Mouse (Mus musculus) midbrain, postnatal 0 days (tissue): ENCODE results near the gene Esrp2. TPM values are rescaled to one million over a fixed set of nuclear protein-coding genes. Genes with fewer than 3 reads are reported as not detected.

Experiments
- ATAC-seq: fragments of 200-750 bp; cut with Nextera tagmentation; 2 replicates; pipeline ENCODE4 v1.8.0; 2017; ENCODE audit warnings: moderate number of reproducible peaks, mild to moderate bottlenecking, moderate TSS enrichment, moderate library complexity; ENCODE audit not compliant: low FRiP score
- DNase-seq: peaks from one replicate; pipeline ENCODE4 v3.0.0-alpha.2; 2015; ENCODE audit warnings: low spot score
- H3K27ac ChIP-seq: fragments of 300-500 bp; sonication (generic); 2 replicates; pipeline ENCODE4 v1.5.1; 2014; ENCODE audit warnings: low read depth, mild to moderate bottlenecking, low read length, mixed read lengths
- H3K27me3 ChIP-seq: fragments of 300-500 bp; sonication (generic); 2 replicates; pipeline ENCODE4 v1.6.1; 2014; ENCODE audit warnings: low read length, control low read depth, mixed read lengths; ENCODE audit not compliant: insufficient read depth
- H3K36me3 ChIP-seq: fragments of 300-500 bp; sonication (generic); 2 replicates; pipeline ENCODE4 v1.6.1; 2014; ENCODE audit warnings: low read length, control low read depth, mixed read lengths; ENCODE audit not compliant: insufficient read depth
- H3K4me1 ChIP-seq: fragments of 300-500 bp; sonication (generic); 2 replicates; pipeline ENCODE4 v1.6.1; 2014; ENCODE audit warnings: mild to moderate bottlenecking, control low read depth, antibody characterized with exemption, low read length, mixed read lengths; ENCODE audit not compliant: insufficient read depth
- H3K4me2 ChIP-seq: fragments of 300-500 bp; sonication (generic); 2 replicates; pipeline ENCODE4 v1.6.1; 2014; ENCODE audit warnings: low read depth, mild to moderate bottlenecking, low read length, mixed read lengths; ENCODE audit not compliant: poor library complexity, severe bottlenecking
- H3K4me3 ChIP-seq: fragments of 300-500 bp; sonication (generic); 2 replicates; pipeline ENCODE4 v1.5.1; 2014; ENCODE audit warnings: low read depth, mild to moderate bottlenecking, low read length, moderate library complexity
- H3K9ac ChIP-seq: fragments of 300-500 bp; sonication (generic); replicated peaks from 2 replicates; pipeline ENCODE4 v1.6.1; 2014; ENCODE audit warnings: mild to moderate bottlenecking, low read length, moderate library complexity, mixed read lengths; ENCODE audit not compliant: poor library complexity, severe bottlenecking
- H3K9me3 ChIP-seq: fragments of 300-500 bp; sonication (generic); 2 replicates; pipeline ENCODE4 v1.6.1; 2016; ENCODE audit warnings: low read length, control low read depth
- CTCF ChIP-seq: IDR thresholded peaks from 2 replicates; pipeline ENCODE4 v1.5.1; 2016; ENCODE audit warnings: antibody characterized with exemption, mild to moderate bottlenecking
- WGBS: fragments of 180-500 bp; shearing (Covaris S2); extraction: QIAGEN DNeasy Blood & Tissue Kit; methylation state at CpG from one replicate; pipeline ENCODE4 v1.1.7; 2014; 5-methylcytosine and 5-hydroxymethylcytosine counted together
- polyA plus RNA-seq: library from polyadenylated mRNA; unstranded; fragments of >200 nt; fragmentation: Nextera tagmentation; extraction: Ambion mirVana; gene quantifications from 2 replicates; pipeline ENCODE4 v1.2.1, GENCODE M21; 2015
- total RNA-seq: library from RNA; depleted of rRNA; stranded (reverse); fragments of >200 nt; gene quantifications from 2 replicates; pipeline ENCODE4 v1.2.3, GENCODE M21; 2014

Esrp2 gene
- total and polyA plus RNA-seq, 2 experiments from 2014 or later: 0.31 to 0.77 TPM

GRCm38 (mm10) chr8:106127054-106127453, 9.7 kb downstream of the Esrp2 start:
- 0 out of 2 replicates have a peak, but pooled peaks have one; percentile 6 for TF ChIP-seq CTCF
- no peak overlapping the region for H3K4me3 ChIP-seq
- ATAC-seq (no peak), DNase-seq (no peak)
- peaks cover 13% of the 10 kb centered on the region for H3K36me3 ChIP-seq
- H3K27ac ChIP-seq: no peak overlapping the region
- no peaks in the 10 kb centered on the region for H3K27me3 ChIP-seq
- H3K9me3 ChIP-seq: no peaks in the 10 kb centered on the region
- no peak overlapping the region for H3K9ac ChIP-seq
- H3K4me1 ChIP-seq: no peaks in the 10 kb centered on the region
- no peak overlapping the region for H3K4me2 ChIP-seq
- WGBS: 78% methylated on average over 3 of the region's 3 CpGs

GRCm38 (mm10) chr8:106126055-106126454, 10.7 kb downstream of the Esrp2 start:
- H3K27ac ChIP-seq: no peak overlapping the region
- H3K4me3 ChIP-seq: no peak overlapping the region
- no peak for ATAC-seq
- no peaks in the 10 kb centered on the region for H3K9me3 ChIP-seq
- no peaks in the 10 kb centered on the region for H3K27me3 ChIP-seq
- H3K9ac ChIP-seq: no peak overlapping the region
- H3K36me3 ChIP-seq: peaks cover 9% of the 10 kb centered on the region
- no peak for DNase-seq
- no peaks in the 10 kb centered on the region for H3K4me1 ChIP-seq
- TF ChIP-seq CTCF: no peak
- no peak overlapping the region for H3K4me2 ChIP-seq
- WGBS: 100% methylated on average over 1 of the region's 1 CpGs

GRCm38 (mm10) chr8:106123443-106123842, 13.3 kb downstream of the Esrp2 start:
- Histone ChIP-seq H3K9ac (no peak overlapping the region), H3K27ac (no peak overlapping the region), H3K27me3 (no peaks in the 10 kb centered on the region), H3K4me1 (no peaks in the 10 kb centered on the region), H3K4me2 (no peak overlapping the region), H3K36me3 (no peaks in the 10 kb centered on the region; the same call in 1 of the 2 replicates), H3K4me3 (no peak overlapping the region), H3K9me3 (no peaks in the 10 kb centered on the region)
- TF ChIP-seq CTCF: no peak
- WGBS: 80% methylated on average over 3 of the region's 3 CpGs
- ATAC-seq (no peak), DNase-seq (no peak)

GRCm38 (mm10) chr8:106115897-106116296, 20.9 kb downstream of the Esrp2 start:
- Histone ChIP-seq H3K4me1 (no peaks in the 10 kb centered on the region), H3K36me3 (peaks cover 2% of the 10 kb centered on the region; the same call in 1 of the 2 replicates), H3K27ac (no peak overlapping the region), H3K4me3 (no peak overlapping the region), H3K27me3 (no peaks in the 10 kb centered on the region), H3K4me2 (no peak overlapping the region), H3K9ac (no peak overlapping the region), H3K9me3 (no peaks in the 10 kb centered on the region)
- DNase-seq (no peak), ATAC-seq (no peak)
- TF ChIP-seq CTCF: peak; percentile 62
- 98% methylated on average over 3 of the region's 3 CpGs for WGBS

GRCm38 (mm10) chr8:106112514-106112913, 24.3 kb downstream of the Esrp2 start:
- ATAC-seq: no peak
- H3K27me3 ChIP-seq: no peaks in the 10 kb centered on the region
- H3K4me3 ChIP-seq: no peak overlapping the region
- WGBS: 86% methylated on average over 1 of the region's 1 CpGs
- no peaks in the 10 kb centered on the region for H3K4me1 ChIP-seq
- no peak for DNase-seq
- H3K9me3 ChIP-seq: no peaks in the 10 kb centered on the region
- H3K4me2 ChIP-seq: no peak overlapping the region
- peaks cover 14% of the 10 kb centered on the region for H3K36me3 ChIP-seq
- H3K9ac ChIP-seq: no peak overlapping the region
- H3K27ac ChIP-seq: no peak overlapping the region
- no peak for TF ChIP-seq CTCF

- no peak overlapping the region for H3K4me3 ChIP-seq
- no peak for ATAC-seq
- H3K4me1 ChIP-seq: no peaks in the 10 kb centered on the region
- no peak overlapping the region for H3K27ac ChIP-seq
- H3K36me3 ChIP-seq: peaks cover 14% of the 10 kb centered on the region
- TF ChIP-seq CTCF: no peak
- WGBS: 91% methylated on average over 2 of the region's 2 CpGs
- H3K9me3 ChIP-seq: no peaks in the 10 kb centered on the region
- no peak overlapping the region for H3K9ac ChIP-seq
- H3K27me3 ChIP-seq: no peaks in the 10 kb centered on the region
- no peak overlapping the region for H3K4me2 ChIP-seq
- DNase-seq: no peak
These were observed 24.7 kb downstream of the Esrp2 start for GRCm38 (mm10) chr8:106112041-106112440.
